39 mouse cellular contexts compared by ENCODE assay signal in the genomic region with DNA sequence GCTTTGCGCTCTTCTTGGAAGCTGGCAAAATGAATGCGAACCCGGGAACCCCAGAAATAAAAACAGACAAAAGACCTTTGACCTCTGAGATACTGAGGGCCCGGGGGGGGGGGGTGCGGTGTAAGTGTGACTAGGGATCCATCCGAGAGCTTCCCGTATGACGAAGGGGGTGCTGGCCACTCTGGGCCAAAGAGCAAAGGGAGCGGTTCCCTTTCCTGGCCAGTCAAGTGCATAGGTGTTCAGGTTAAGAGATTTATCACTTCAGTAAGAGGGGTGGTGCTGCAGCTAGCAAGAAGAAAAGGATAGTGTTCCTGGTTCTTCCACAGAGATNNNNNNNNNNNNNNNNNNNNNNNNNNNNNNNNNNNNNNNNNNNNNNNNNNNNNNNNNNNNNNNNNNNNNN. TPM values are rescaled to one million over a fixed set of nuclear protein-coding genes. Genes with fewer than 3 reads are reported as not detected.
"Had no signal": no experiment of that assay in that cellular context is flagged by ENCODE, and none has a peak within 500 bp of the region (broad histone marks: within the 10 kb centered on the region; RNA-seq: fewer than 3 reads in every experiment).

No protein-coding gene starts in this region.

- DNase-seq: gastrocnemius, postnatal 14 days; gastrocnemius, postnatal 36 days; heart, adult 18-20 months; heart, postnatal 14 days; heart, postnatal 36 days; kidney, adult 11 months; kidney, adult 2 months; kidney, adult 9 months; kidney, postnatal 14 days; kidney, postnatal 36 days; layer of hippocampus, adult 9-11 months; left cerebral cortex, postnatal 4 days had no signal

- H3K4me2 ChIP-seq: heart, embryonic 12.5 days; hindbrain, embryonic 13.5 days; hindbrain, embryonic 15.5 days; kidney, embryonic 15.5 days; limb, embryonic 13.5 days; limb, embryonic 15.5 days; liver, embryonic 12.5 days had no signal

- H3K27ac ChIP-seq: heart, embryonic 10.5 days; hindbrain, embryonic 13.5 days; hindbrain, embryonic 15.5 days; kidney, embryonic 15.5 days; kidney, postnatal 0 days; limb, embryonic 13.5 days; limb, embryonic 15.5 days; liver, embryonic 12.5 days; liver, embryonic 14.5 days had no signal

- H3K27me3 ChIP-seq: hindbrain, embryonic 13.5 days; hindbrain, embryonic 15.5 days; limb, embryonic 13.5 days; limb, embryonic 15.5 days had no signal

- ATAC-seq: inflammation-experienced regulatory T-cells, adult 6 months; liver, embryonic 12.5 days had no signal

- H3K4me3 ChIP-seq: heart, embryonic 10.5 days; heart, embryonic 12.5 days; hindbrain, embryonic 13.5 days; hindbrain, embryonic 15.5 days; kidney, embryonic 15.5 days; limb, embryonic 13.5 days; limb, embryonic 15.5 days; liver, embryonic 12.5 days had no signal

- H3K4me1 ChIP-seq: heart, embryonic 10.5 days; heart, embryonic 12.5 days; hindbrain, embryonic 13.5 days; hindbrain, embryonic 15.5 days; limb, embryonic 13.5 days; limb, embryonic 15.5 days; liver, embryonic 12.5 days had no signal

- H3K36me3 ChIP-seq: heart, embryonic 10.5 days; heart, embryonic 12.5 days; hindbrain, embryonic 13.5 days; hindbrain, embryonic 15.5 days; kidney, embryonic 15.5 days; limb, embryonic 13.5 days; limb, embryonic 15.5 days; liver, embryonic 12.5 days had no signal

- H3K9me3 ChIP-seq: heart, embryonic 10.5 days; heart, embryonic 12.5 days; hindbrain, embryonic 13.5 days; hindbrain, embryonic 15.5 days; kidney, embryonic 15.5 days; limb, embryonic 13.5 days; limb, embryonic 15.5 days; liver, embryonic 12.5 days had no signal

- H3K9ac ChIP-seq: heart, embryonic 12.5 days; hindbrain, embryonic 13.5 days; hindbrain, embryonic 15.5 days; kidney, embryonic 15.5 days; limb, embryonic 13.5 days; limb, embryonic 15.5 days; liver, embryonic 12.5 days; liver, embryonic 14.5 days had no signal

RNA-seq across cellular contexts. Expression of gene Muc3, which starts 16.9 kb away (rescaled TPM):
- total RNA-seq: gastrocnemius, adult 18-20 months; gastrocnemius, adult 8-10 months; gastrocnemius, postnatal 14 days; gastrocnemius, postnatal 36 days; heart, adult 18-20 months; heart, adult 8-10 months; heart, postnatal 14 days; heart, postnatal 36 days; layer of hippocampus, adult 18-20 months; layer of hippocampus, adult 8-10 months; layer of hippocampus, postnatal 14 days; layer of hippocampus, postnatal 36 days; left cerebral cortex, adult 18-20 months; left cerebral cortex, adult 8-10 months; left cerebral cortex, postnatal 10 days; left cerebral cortex, postnatal 25 days; left cerebral cortex, postnatal 4 days had no signal
- polyA plus RNA-seq: heart, embryonic 10.5 days; heart, embryonic 12.5 days; heart, embryonic 14.5 days; hindbrain, embryonic 11.5 days; hindbrain, embryonic 13.5 days; hindbrain, embryonic 15.5 days; inflammation-experienced regulatory T-cells, adult 6 months; kidney, adult 2 months; kidney, embryonic 15.5 days; limb, embryonic 11.5 days; limb, embryonic 13.5 days; limb, embryonic 15.5 days; liver, embryonic 12.5 days; liver, embryonic 14.5 days had no signal

RNA-seq across cellular contexts. Expression of gene Muc3a, which starts 46.2 kb away (rescaled TPM):
- total RNA-seq: hematopoietic stem cell, adult 5-6 weeks; liver, adult 2 months had no signal
- polyA plus RNA-seq: heart, embryonic 14.5 days; limb, embryonic 11.5 days; limb, embryonic 13.5 days had no signal
